Mouse (Mus musculus): ENCODE measurements around the gene Cnpy2.

DNA sequence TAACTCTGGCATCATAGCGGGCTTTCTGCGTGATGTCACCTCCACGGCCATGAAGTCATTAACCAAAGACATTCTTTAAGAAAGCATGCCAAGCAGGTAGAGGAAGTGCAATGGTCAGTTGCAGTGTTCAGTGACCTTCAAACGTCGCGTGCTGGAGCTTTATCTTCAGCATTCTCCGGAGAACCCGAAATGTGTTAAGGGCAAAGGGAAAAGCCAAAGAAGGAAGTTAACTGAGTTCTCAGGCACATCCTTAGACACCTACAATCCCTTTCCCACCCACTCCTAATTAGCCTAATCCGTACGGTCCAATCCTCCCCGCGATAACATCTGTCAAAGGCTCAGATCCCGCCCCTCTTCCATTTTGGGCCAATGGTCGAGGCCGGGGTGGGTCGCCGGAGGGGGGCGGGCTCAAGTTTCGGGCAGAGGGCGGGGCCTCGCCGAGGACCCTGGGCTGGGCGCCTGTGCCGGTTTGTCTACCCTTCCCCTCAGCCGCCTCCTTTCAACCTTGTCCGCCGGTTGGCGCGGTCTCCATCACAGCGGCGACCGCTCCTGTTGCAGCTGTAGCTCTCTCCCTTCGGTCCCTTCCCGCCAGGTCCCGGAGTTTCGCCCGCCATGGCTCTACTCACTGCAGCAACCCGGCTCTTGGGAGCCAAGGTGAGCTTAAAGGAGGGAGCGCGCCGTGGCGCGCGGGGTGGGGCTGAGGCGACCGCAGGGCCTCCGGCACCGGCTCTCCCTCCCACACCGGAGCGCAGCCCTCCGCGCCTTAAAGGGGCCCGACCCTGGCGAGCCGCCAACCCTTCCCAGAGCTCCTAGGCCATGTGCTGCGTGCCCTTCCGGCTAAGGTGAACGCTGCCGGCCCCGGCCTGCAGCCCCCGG is 15.3 kb downstream of the Cnpy2 start, which contains the start of gene Cs:
- TF ChIP-seq ZNF384 (IDR thresholded peaks at IDR 0.05; ENCODE audit: low read depth, low read length): no peak
- no peak for TF ChIP-seq MAFK (IDR thresholded peaks at IDR 0.05; ENCODE audit: insufficient read depth, low read depth, low read length)
- TF ChIP-seq ZC3H11A (IDR thresholded peaks at IDR 0.05; ENCODE audit: borderline replicate concordance, low read depth, low read length): no peak
- TF ChIP-seq CHD2 (IDR thresholded peaks at IDR 0.05; ENCODE audit: low read depth, low read length): peak; percentile 42; the same call in 1 of the 2 replicates

Measured in ES-E14 (cell line).